In the genomic region with DNA sequence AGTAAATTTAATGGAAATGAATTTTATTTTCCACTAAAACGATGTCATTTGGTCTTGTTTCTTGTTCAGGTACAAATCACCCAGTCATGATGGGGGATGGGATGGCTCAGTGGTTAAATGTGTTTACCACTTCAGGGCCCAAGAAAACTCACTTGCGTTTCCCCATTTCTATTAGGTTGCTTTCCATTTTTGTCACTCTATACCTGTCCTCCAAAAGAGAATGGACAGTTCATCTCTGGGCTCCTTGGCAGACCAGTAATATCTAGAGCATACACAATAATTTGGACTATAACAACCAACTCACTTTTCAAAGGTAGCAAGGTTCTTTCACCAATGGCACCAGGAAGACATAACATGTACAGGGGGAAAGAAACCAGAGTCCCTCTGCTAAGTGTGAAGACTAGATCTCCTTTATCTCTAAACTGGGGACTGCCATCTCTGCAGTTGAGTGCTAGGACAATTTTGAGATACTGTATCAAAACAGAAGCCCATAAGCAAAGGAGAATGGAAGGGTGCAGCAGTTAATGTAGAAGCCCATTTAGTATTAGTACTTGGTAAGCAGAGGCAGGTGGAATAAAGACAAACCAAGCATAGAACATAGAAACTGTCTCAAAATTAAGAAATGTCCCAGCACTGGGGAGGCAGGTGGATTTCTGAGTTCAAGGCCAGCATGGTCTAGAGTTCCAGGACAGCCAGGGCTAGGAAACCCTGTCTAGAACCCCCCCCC, we compare ENCODE assay signal across 10 mouse cellular contexts. TPM values are rescaled to one million over a fixed set of nuclear protein-coding genes. Genes with fewer than 3 reads are reported as not detected.
A peak's percentile ranks its signal among the peaks of the same experiment; 100 is the strongest.
DNase-seq lines count a peak whose midpoint lies in the region; ATAC-seq and TF ChIP-seq lines count a peak whose summit lies in the region.
"Had no signal": no experiment of that assay in that cellular context is flagged by ENCODE, and none has a peak within 500 bp of the region (broad histone marks: within the 10 kb centered on the region; RNA-seq: fewer than 3 reads in every experiment).

No protein-coding gene starts in this region.

- peak overlapping the region; percentile 96; the same call in 1 of the 2 replicates for H3K4me3 ChIP-seq in stomach, embryonic 14.5 days (ENCODE audit: low read depth, low read length)
- H3K4me3 ChIP-seq in stomach, postnatal 0 days (ENCODE audit: low read depth, low read length) = no peak overlapping the region
- peak overlapping the region; percentile 88 for H3K4me3 ChIP-seq in forebrain, embryonic 11.5 days (ENCODE audit: low read depth, low read length)
- peak overlapping the region; percentile 91 for H3K4me3 ChIP-seq in liver, embryonic 11.5 days (ENCODE audit: low read depth, low read length)

- no peaks in the 10 kb centered on the region for H3K9me3 ChIP-seq in stomach, embryonic 14.5 days (ENCODE audit: control insufficient read depth, low read depth, low read length)
- no peaks in the 10 kb centered on the region for H3K9me3 ChIP-seq in stomach, postnatal 0 days (ENCODE audit: control insufficient read depth, low read length)
- H3K9me3 ChIP-seq in forebrain, embryonic 11.5 days (ENCODE audit: control insufficient read depth, low read length) = no peaks in the 10 kb centered on the region
- H3K9me3 ChIP-seq in liver, embryonic 11.5 days (ENCODE audit: control insufficient read depth, low read length) = no peaks in the 10 kb centered on the region

- WGBS in stomach, embryonic 14.5 days = 20% methylated on average over 2 of the region's 2 CpGs
- WGBS in stomach, postnatal 0 days = 40% methylated on average over 2 of the region's 2 CpGs
- 29% methylated on average over 2 of the region's 2 CpGs for WGBS in forebrain, embryonic 11.5 days
- 15% methylated on average over 2 of the region's 2 CpGs for WGBS in liver, embryonic 11.5 days

- no peaks in the 10 kb centered on the region for H3K27me3 ChIP-seq in stomach, embryonic 14.5 days (ENCODE audit: control insufficient read depth, insufficient read depth, low read length)
- H3K27me3 ChIP-seq in stomach, postnatal 0 days (ENCODE audit: control insufficient read depth, insufficient read depth, low read length) = no peaks in the 10 kb centered on the region
- no peaks in the 10 kb centered on the region for H3K27me3 ChIP-seq in forebrain, embryonic 11.5 days (ENCODE audit: control insufficient read depth, insufficient read depth, low read length)
- H3K27me3 ChIP-seq in liver, embryonic 11.5 days (replicated peaks; ENCODE audit: control insufficient read depth, insufficient read depth, low read length) = no peaks in the 10 kb centered on the region

- no peak for TF ChIP-seq EP300 in stomach, postnatal 0 days (optimal IDR thresholded peaks at IDR 0.05)

- ATAC-seq in stomach, embryonic 14.5 days (ENCODE audit: insufficient number of reproducible peaks, insufficient read depth, low FRiP score, low read depth) = no peak
- no peak for ATAC-seq in stomach, postnatal 0 days (ENCODE audit: low FRiP score, low TSS enrichment)
- ATAC-seq in forebrain, embryonic 11.5 days (replicated peaks; ENCODE audit: low FRiP score) = no peak
- ATAC-seq in liver, embryonic 11.5 days (replicated peaks; ENCODE audit: low FRiP score) = peak; percentile 5; the same call in 1 of the 2 replicates

- H3K9ac ChIP-seq in stomach, embryonic 14.5 days (replicated peaks; ENCODE audit: low read depth, low read length) = no peak overlapping the region
- H3K9ac ChIP-seq in stomach, postnatal 0 days (ENCODE audit: low read length) = no peak overlapping the region
- H3K9ac ChIP-seq in forebrain, embryonic 11.5 days (ENCODE audit: low read length) = no peak overlapping the region
- H3K9ac ChIP-seq in liver, embryonic 11.5 days (ENCODE audit: low read depth, low read length) = peak overlapping the region; percentile 100

- H3K27ac ChIP-seq in stomach, embryonic 14.5 days (ENCODE audit: low read length) = no peak overlapping the region
- H3K27ac ChIP-seq in stomach, postnatal 0 days (replicated peaks) = no peak overlapping the region
- no peak overlapping the region; the same call in 1 of the 2 replicates for H3K27ac ChIP-seq in forebrain, embryonic 11.5 days (ENCODE audit: low read depth, low read length)
- H3K27ac ChIP-seq in liver, embryonic 11.5 days (ENCODE audit: low read depth, low read length) = peak overlapping the region; percentile 99

- H3K36me3 ChIP-seq in stomach, embryonic 14.5 days (ENCODE audit: control insufficient read depth, insufficient read depth, low read length) = peaks cover 13% of the 10 kb centered on the region
- H3K36me3 ChIP-seq in stomach, postnatal 0 days (ENCODE audit: control insufficient read depth, insufficient read depth, low read length) = 0 out of 2 replicates have a peak, but pooled peaks cover 3% of the 10 kb centered on the region
- H3K36me3 ChIP-seq in forebrain, embryonic 11.5 days (ENCODE audit: control insufficient read depth, insufficient read depth, low read length) = no peaks in the 10 kb centered on the region; the same call in 1 of the 2 replicates
- peaks cover 11% of the 10 kb centered on the region for H3K36me3 ChIP-seq in liver, embryonic 11.5 days (ENCODE audit: control insufficient read depth, insufficient read depth, low read length)

- TF ChIP-seq CTCF in stomach, postnatal 0 days (IDR thresholded peaks at IDR 0.05; ENCODE audit: low read depth) = no peak

- peak overlapping the region; percentile 61 for H3K4me2 ChIP-seq in stomach, embryonic 14.5 days (replicated peaks; ENCODE audit: low read depth, low read length)
- no peak overlapping the region for H3K4me2 ChIP-seq in stomach, postnatal 0 days (replicated peaks; ENCODE audit: low read depth)
- H3K4me2 ChIP-seq in forebrain, embryonic 11.5 days (ENCODE audit: low read depth, low read length, severe bottlenecking) = peak overlapping the region; percentile 74; the same call in 1 of the 2 replicates
- peak overlapping the region; percentile 75 for H3K4me2 ChIP-seq in liver, embryonic 11.5 days

- no peak for DNase-seq in stomach, postnatal 0 days (ENCODE audit: low spot score)
- DNase-seq in forebrain, embryonic 11.5 days (ENCODE audit: low spot score) = no peak
- DNase-seq in liver, embryonic 11.5 days (ENCODE audit: low spot score) = no peak
- DNase-seq in left cerebral cortex, adult 9 months (ENCODE audit: low spot score in 2 of 2) = no peak
- no peak for DNase-seq in Muller cell, postnatal 12 days (ENCODE audit: inconsistent ontology term)
- DNase-seq in urinary bladder, postnatal 36 days (ENCODE audit: low spot score in 2 of 2) = no peak
- DNase-seq in testis, postnatal 14 days (ENCODE audit: low spot score) = no peak
- DNase-seq: kidney, postnatal 14 days; right cerebral cortex, postnatal 14 days had no signal

- peaks cover 6% of the 10 kb centered on the region; the same call in 1 of the 2 replicates for H3K4me1 ChIP-seq in stomach, embryonic 14.5 days (ENCODE audit: control insufficient read depth, insufficient read depth, low read length)
- H3K4me1 ChIP-seq in stomach, postnatal 0 days (replicated peaks; ENCODE audit: control insufficient read depth, insufficient read depth) = no peaks in the 10 kb centered on the region
- 0 out of 2 replicates have a peak, but pooled peaks cover 2% of the 10 kb centered on the region for H3K4me1 ChIP-seq in forebrain, embryonic 11.5 days (replicated peaks; ENCODE audit: control insufficient read depth, insufficient read depth, low read length)
- H3K4me1 ChIP-seq in liver, embryonic 11.5 days (replicated peaks; ENCODE audit: control insufficient read depth, insufficient read depth, low read length) = no peaks in the 10 kb centered on the region

RNA-seq across cellular contexts. Expression of a gene that starts 27.5 kb away (rescaled TPM):
- polyA plus RNA-seq in stomach, embryonic 14.5 days (2014; fragmentation: Nextera tagmentation; extraction: Ambion mirVana) = 10.1 and 16.1 TPM in 2 replicates
- polyA plus RNA-seq in stomach, postnatal 0 days (2015; fragmentation: Nextera tagmentation; extraction: Ambion mirVana) = 6.8 and 7.2 TPM in 2 replicates
- polyA plus RNA-seq in forebrain, embryonic 11.5 days (2014; fragmentation: Nextera tagmentation; extraction: Ambion mirVana) = 7.8 and 10.1 TPM in 2 replicates
- 5.2 and 6.0 TPM in 2 replicates for polyA plus RNA-seq in liver, embryonic 11.5 days (2014; fragmentation: Nextera tagmentation; extraction: Ambion mirVana)

RNA-seq across cellular contexts. Expression of a gene that starts 37.9 kb away (rescaled TPM):
- polyA plus RNA-seq in stomach, embryonic 14.5 days (2014; fragmentation: Nextera tagmentation; extraction: Ambion mirVana) = 123 and 135 TPM in 2 replicates
- polyA plus RNA-seq in stomach, postnatal 0 days (2015; fragmentation: Nextera tagmentation; extraction: Ambion mirVana) = 38.8 and 51.7 TPM in 2 replicates
- 141 and 148 TPM in 2 replicates for polyA plus RNA-seq in forebrain, embryonic 11.5 days (2014; fragmentation: Nextera tagmentation; extraction: Ambion mirVana)
- 116 and 124 TPM in 2 replicates for polyA plus RNA-seq in liver, embryonic 11.5 days (2014; fragmentation: Nextera tagmentation; extraction: Ambion mirVana)
